Mouse (Mus musculus) stomach, postnatal 0 days (tissue): ENCODE measurements around the gene Pdss2.

Source experiments
- CTCF ChIP-seq: IDR thresholded peaks from 2 replicates; pipeline ENCODE4 v1.5.1; 2016; ENCODE audit warnings: antibody characterized with exemption, low read depth, mild to moderate bottlenecking, moderate library complexity
- EP300 ChIP-seq: optimal IDR thresholded peaks from 2 replicates; pipeline ENCODE3; 2016; ENCODE audit warnings: antibody characterized with exemption

- TF ChIP-seq CTCF: no peak
- TF ChIP-seq EP300: no peak
Observed at GRCm38 (mm10) chr10:43462821-43463220, 241.5 kb downstream of the Pdss2 start.
